Mouse (Mus musculus) E14TG2a.4 (cell line): ENCODE data around the gene Pomt1.

Experiments used
- H3K27me3 ChIP-seq: 2 replicates; pipeline ENCODE4 v1.6.1; 2014; ENCODE audit warnings: low read length, control low read depth; ENCODE audit not compliant: insufficient read depth
- H3K36me3 ChIP-seq: 2 replicates; pipeline ENCODE4 v1.6.1; 2014; ENCODE audit warnings: low read length, control low read depth; ENCODE audit not compliant: insufficient read depth
- H3K4me1 ChIP-seq: replicated peaks from 2 replicates; pipeline ENCODE4 v1.6.1; 2014; ENCODE audit warnings: low read depth, low read length, control low read depth
- H3K4me3 ChIP-seq: replicated peaks from 2 replicates; pipeline ENCODE4 v1.5.1; 2014; ENCODE audit warnings: mild to moderate bottlenecking, low read length
- H3K9me3 ChIP-seq: 2 replicates; pipeline ENCODE4 v1.6.1; 2014; ENCODE audit warnings: low read length, control low read depth
- CTCF ChIP-seq: conservative IDR thresholded peaks from 2 replicates; pipeline ENCODE4 v1.5.1; 2014; ENCODE audit warnings: low read length
- NANOG ChIP-seq: IDR thresholded peaks from 2 replicates; pipeline ENCODE4 v1.6.1; 2014; ENCODE audit warnings: borderline replicate concordance, low read length, mixed read lengths
- POU5F1 ChIP-seq: IDR thresholded peaks from 2 replicates; pipeline ENCODE4 v1.6.1; 2014; ENCODE audit warnings: low read length, borderline replicate concordance

Gene Pomt1

GRCm38 (mm10) chr2:32219501-32219900 is 16.9 kb upstream of the Pomt1 start:
- Histone ChIP-seq H3K9me3 (no peaks in the 10 kb centered on the region), H3K4me1 (peaks cover 64% of the 10 kb centered on the region), H3K4me3 (peak overlapping the region; percentile 43), H3K27me3 (no peaks in the 10 kb centered on the region), H3K36me3 (peaks cover 100% of the 10 kb centered on the region)
- no peak for TF ChIP-seq NANOG
- no peak for TF ChIP-seq CTCF
- no peak for TF ChIP-seq POU5F1

GRCm38 (mm10) chr2:32220021-32220420 is 16.4 kb upstream of the Pomt1 start:
- Histone ChIP-seq H3K36me3 (peaks cover 100% of the 10 kb centered on the region), H3K4me1 (peaks cover 61% of the 10 kb centered on the region), H3K9me3 (no peaks in the 10 kb centered on the region), H3K4me3 (no peak overlapping the region), H3K27me3 (no peaks in the 10 kb centered on the region)
- TF ChIP-seq NANOG = no peak
- TF ChIP-seq CTCF = no peak
- no peak for TF ChIP-seq POU5F1

- H3K9me3 ChIP-seq = no peaks in the 10 kb centered on the region
- H3K27me3 ChIP-seq = no peaks in the 10 kb centered on the region
- peaks cover 58% of the 10 kb centered on the region for H3K4me1 ChIP-seq
- peaks cover 100% of the 10 kb centered on the region for H3K36me3 ChIP-seq
- TF ChIP-seq NANOG (no peak), POU5F1 (no peak), CTCF (no peak)
- no peak overlapping the region for H3K4me3 ChIP-seq
Measured at GRCm38 (mm10) chr2:32220969-32221368, 15.4 kb upstream of the Pomt1 start.

GRCm38 (mm10) chr2:32221577-32221976 is 14.8 kb upstream of the Pomt1 start:
- Histone ChIP-seq H3K9me3 (no peaks in the 10 kb centered on the region), H3K4me3 (no peak overlapping the region)
- TF ChIP-seq NANOG = no peak
- no peak for TF ChIP-seq POU5F1
- no peak for TF ChIP-seq CTCF

GRCm38 (mm10) chr2:32222057-32222456 is 14.3 kb upstream of the Pomt1 start:
- H3K9me3 ChIP-seq = no peaks in the 10 kb centered on the region
- H3K27me3 ChIP-seq = no peaks in the 10 kb centered on the region
- H3K4me3 ChIP-seq = no peak overlapping the region
- TF ChIP-seq NANOG (no peak), POU5F1 (no peak), CTCF (no peak)
- H3K4me1 ChIP-seq = peaks cover 59% of the 10 kb centered on the region
- peaks cover 100% of the 10 kb centered on the region for H3K36me3 ChIP-seq

More at GRCm38 (mm10) chr2:32221577-32221976, 14.8 kb upstream of the Pomt1 start:
- H3K36me3 ChIP-seq = peaks cover 100% of the 10 kb centered on the region
- no peaks in the 10 kb centered on the region for H3K27me3 ChIP-seq
- peaks cover 58% of the 10 kb centered on the region for H3K4me1 ChIP-seq

- no peak for TF ChIP-seq POU5F1
- no peak for TF ChIP-seq CTCF
- no peak for TF ChIP-seq NANOG
- Histone ChIP-seq H3K27me3 (no peaks in the 10 kb centered on the region), H3K4me1 (peaks cover 61% of the 10 kb centered on the region), H3K4me3 (peak overlapping the region; percentile 92), H3K9me3 (no peaks in the 10 kb centered on the region), H3K36me3 (peaks cover 73% of the 10 kb centered on the region)
Measured at GRCm38 (mm10) chr2:32235433-32235832, 957 bp upstream of the Pomt1 start.

GRCm38 (mm10) chr2:32236760-32237487 is 534 bp downstream of the Pomt1 start:
- peaks cover 71% of the 10 kb centered on the region for H3K4me1 ChIP-seq
- no peaks in the 10 kb centered on the region for H3K27me3 ChIP-seq
- TF ChIP-seq NANOG (no peak), CTCF (peak; percentile 30)
- H3K36me3 ChIP-seq = peaks cover 74% of the 10 kb centered on the region
- no peaks in the 10 kb centered on the region for H3K9me3 ChIP-seq
- peak overlapping the region; percentile 92 for H3K4me3 ChIP-seq

GRCm38 (mm10) chr2:32237571-32237970 is 1.2 kb downstream of the Pomt1 start:
- peak overlapping the region; percentile 92 for H3K4me3 ChIP-seq
- TF ChIP-seq CTCF (no peak), POU5F1 (no peak), NANOG (no peak)

GRCm38 (mm10) chr2:32238708-32239435 is 2.5 kb downstream of the Pomt1 start:
- Histone ChIP-seq H3K36me3 (peaks cover 74% of the 10 kb centered on the region), H3K4me1 (peaks cover 62% of the 10 kb centered on the region), H3K4me3 (no peak overlapping the region), H3K9me3 (no peaks in the 10 kb centered on the region), H3K27me3 (no peaks in the 10 kb centered on the region)
- TF ChIP-seq CTCF (no peak), POU5F1 (no peak), NANOG (no peak)

More at GRCm38 (mm10) chr2:32237571-32237970, 1.2 kb downstream of the Pomt1 start:
- peaks cover 74% of the 10 kb centered on the region for H3K36me3 ChIP-seq
- H3K27me3 ChIP-seq = no peaks in the 10 kb centered on the region
- peaks cover 71% of the 10 kb centered on the region for H3K4me1 ChIP-seq
- no peaks in the 10 kb centered on the region for H3K9me3 ChIP-seq
